Mouse (Mus musculus): ENCODE results near the gene Riox1.

DNA sequence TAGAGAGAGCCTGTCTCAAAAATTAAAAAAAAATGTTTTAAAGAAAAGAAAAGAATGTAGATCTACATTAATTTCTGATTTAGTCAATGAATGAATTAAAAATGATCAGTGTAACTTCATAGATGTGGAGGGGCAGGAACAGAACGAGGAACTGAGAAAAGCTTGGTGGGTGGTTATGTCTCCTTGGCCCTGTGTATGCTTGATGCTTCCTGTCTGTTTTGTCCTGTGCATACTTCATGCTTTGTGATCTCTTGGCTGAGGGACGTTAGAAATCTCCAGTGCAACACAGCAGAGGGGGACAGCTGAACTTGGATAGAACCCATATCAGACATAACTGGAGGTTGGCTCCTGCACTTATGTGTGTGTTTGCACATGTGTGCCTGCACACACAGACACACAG is 46.8 kb downstream of the Riox1 start:
- TF ChIP-seq CTCF (IDR thresholded peaks at IDR 0.05; ENCODE audit: low read depth) (no peak), EP300 (optimal IDR thresholded peaks at IDR 0.05) (no peak)
